ENCODE assay signal across 33 mouse cellular contexts in the genomic region with DNA sequence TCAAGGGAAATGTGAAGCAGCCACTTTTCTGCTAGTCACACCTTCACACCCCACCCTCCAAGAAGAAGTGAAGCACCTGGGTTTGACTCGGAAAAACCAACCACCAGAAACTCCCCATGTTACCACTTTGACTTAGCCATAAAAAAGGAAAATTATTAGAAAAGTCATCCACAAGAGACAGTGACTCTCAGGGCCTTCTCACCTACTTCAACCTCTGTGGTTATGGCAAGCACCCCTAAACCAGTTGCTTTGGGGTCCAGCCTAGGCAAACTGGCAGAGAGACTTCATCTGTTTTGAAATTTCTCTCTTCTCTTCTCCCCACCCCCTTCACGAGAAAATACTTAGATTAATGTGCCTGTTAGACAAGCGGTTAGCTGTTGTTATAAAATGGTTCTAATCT. TPM values are rescaled to one million over a fixed set of nuclear protein-coding genes. Genes with fewer than 3 reads are reported as not detected.
"Had no signal": no experiment of that assay in that cellular context is flagged by ENCODE, and none has a peak within 500 bp of the region (broad histone marks: within the 10 kb centered on the region; RNA-seq: fewer than 3 reads in every experiment).

No protein-coding gene starts in this region.

- H3K4me3 ChIP-seq: limb, embryonic 10.5 days; limb, embryonic 12.5 days; limb, embryonic 13.5 days; limb, embryonic 15.5 days; liver, embryonic 12.5 days; liver, embryonic 13.5 days; liver, embryonic 15.5 days; lung, embryonic 15.5 days; megakaryocyte, embryonic 14.5 days; midbrain, embryonic 10.5 days; midbrain, embryonic 12.5 days; midbrain, embryonic 15.5 days; myocyte; neural tube, embryonic 12.5 days; neural tube, embryonic 13.5 days had no signal

- H3K4me2 ChIP-seq: limb, embryonic 12.5 days; limb, embryonic 13.5 days; limb, embryonic 15.5 days; liver, embryonic 11.5 days; liver, embryonic 12.5 days; liver, embryonic 13.5 days; liver, embryonic 15.5 days; lung, embryonic 14.5 days; lung, embryonic 15.5 days; midbrain, embryonic 12.5 days; midbrain, embryonic 15.5 days; neural tube, embryonic 12.5 days; neural tube, embryonic 13.5 days had no signal

- ATAC-seq: liver, embryonic 12.5 days; liver, postnatal 0 days; lung, postnatal 0 days; midbrain, embryonic 15.5 days; midbrain, embryonic 16.5 days had no signal

- H3K9ac ChIP-seq: limb, embryonic 12.5 days; limb, embryonic 13.5 days; limb, embryonic 15.5 days; liver, embryonic 12.5 days; liver, embryonic 13.5 days; liver, embryonic 14.5 days; liver, embryonic 15.5 days; liver, postnatal 0 days; lung, embryonic 14.5 days; lung, embryonic 15.5 days; midbrain, embryonic 12.5 days; midbrain, embryonic 15.5 days; neural tube, embryonic 12.5 days; neural tube, embryonic 13.5 days had no signal

- H3K9me3 ChIP-seq: limb, embryonic 10.5 days; limb, embryonic 12.5 days; limb, embryonic 13.5 days; limb, embryonic 15.5 days; liver, embryonic 12.5 days; liver, embryonic 13.5 days; liver, embryonic 15.5 days; lung, embryonic 15.5 days; midbrain, embryonic 10.5 days; midbrain, embryonic 12.5 days; midbrain, embryonic 15.5 days; neural tube, embryonic 12.5 days; neural tube, embryonic 13.5 days had no signal

- H3K27ac ChIP-seq: limb, embryonic 10.5 days; limb, embryonic 12.5 days; limb, embryonic 13.5 days; limb, embryonic 15.5 days; liver, embryonic 12.5 days; liver, embryonic 13.5 days; liver, embryonic 14.5 days; liver, embryonic 15.5 days; lung, embryonic 15.5 days; macrophage; midbrain, embryonic 10.5 days; midbrain, embryonic 12.5 days; midbrain, embryonic 15.5 days; neural tube, embryonic 12.5 days; neural tube, embryonic 13.5 days had no signal

- H3K36me3 ChIP-seq: limb, embryonic 10.5 days; limb, embryonic 12.5 days; limb, embryonic 13.5 days; limb, embryonic 15.5 days; liver, embryonic 12.5 days; liver, embryonic 13.5 days; liver, embryonic 15.5 days; lung, embryonic 15.5 days; midbrain, embryonic 12.5 days; midbrain, embryonic 15.5 days; neural tube, embryonic 12.5 days; neural tube, embryonic 13.5 days had no signal

- DNase-seq: left cerebral cortex, postnatal 4 days; liver; liver, embryonic 13.5 days; liver, postnatal 0 days; lung, adult 18-20 months; lung, adult 2 months; lung, embryonic 14.5 days; lung, postnatal 10 days; lung, postnatal 14 days; lung, postnatal 36 days; lung, postnatal 4 days; midbrain, embryonic 14.5 days had no signal

RNA-seq across cellular contexts. Expression of gene Nr4a3, which starts 5.1 kb away (rescaled TPM):
- polyA plus RNA-seq: liver, adult 2 months; liver, embryonic 12.5 days; liver, embryonic 13.5 days; liver, embryonic 15.5 days; liver, embryonic 16.5 days; liver, postnatal 0 days had no signal
